Mouse (Mus musculus): ENCODE measurements around the gene Ces2e.
"Not testable (repeated sequence)": the region's sequence is repeated elsewhere in the genome, so short reads cannot be mapped to it uniquely, and the experiment has no call there.

Gene Ces2e

DNA sequence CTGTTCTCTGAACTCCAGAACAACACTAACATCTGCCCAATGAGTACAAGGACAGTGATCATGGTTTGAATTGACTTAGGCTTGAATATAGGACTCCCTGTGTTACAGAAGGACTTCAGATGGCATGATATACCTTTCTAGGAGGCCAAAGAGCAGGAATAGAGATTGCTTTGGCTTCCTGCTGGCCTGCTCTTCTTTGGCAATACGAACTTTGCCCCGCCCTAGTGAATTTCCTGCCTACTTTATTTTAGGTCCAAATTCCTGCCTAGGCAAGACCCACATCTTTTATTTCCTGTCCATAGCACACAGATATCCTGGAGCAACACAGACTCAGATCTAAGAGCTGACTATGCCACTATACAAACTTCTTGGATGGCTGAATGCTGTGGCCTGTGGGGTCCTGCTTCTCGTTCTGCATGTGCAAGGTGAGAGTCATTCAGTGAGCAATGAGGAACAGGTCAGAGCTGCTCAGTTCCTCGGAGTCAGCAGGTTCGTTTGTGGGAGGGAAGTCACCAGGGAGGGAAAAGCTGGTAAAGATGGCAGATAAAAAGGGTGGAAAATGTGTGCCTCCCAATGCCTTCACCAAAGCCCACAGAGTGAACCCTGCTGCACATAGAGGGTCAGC is at the start of gene Ces2e:
TSS of gene Ces2e (plus strand) at position 289 of the 625 bp plus-strand sequence.
- DNase-seq (ENCODE audit: low spot score in 2 of 2), result no peak

DNA sequence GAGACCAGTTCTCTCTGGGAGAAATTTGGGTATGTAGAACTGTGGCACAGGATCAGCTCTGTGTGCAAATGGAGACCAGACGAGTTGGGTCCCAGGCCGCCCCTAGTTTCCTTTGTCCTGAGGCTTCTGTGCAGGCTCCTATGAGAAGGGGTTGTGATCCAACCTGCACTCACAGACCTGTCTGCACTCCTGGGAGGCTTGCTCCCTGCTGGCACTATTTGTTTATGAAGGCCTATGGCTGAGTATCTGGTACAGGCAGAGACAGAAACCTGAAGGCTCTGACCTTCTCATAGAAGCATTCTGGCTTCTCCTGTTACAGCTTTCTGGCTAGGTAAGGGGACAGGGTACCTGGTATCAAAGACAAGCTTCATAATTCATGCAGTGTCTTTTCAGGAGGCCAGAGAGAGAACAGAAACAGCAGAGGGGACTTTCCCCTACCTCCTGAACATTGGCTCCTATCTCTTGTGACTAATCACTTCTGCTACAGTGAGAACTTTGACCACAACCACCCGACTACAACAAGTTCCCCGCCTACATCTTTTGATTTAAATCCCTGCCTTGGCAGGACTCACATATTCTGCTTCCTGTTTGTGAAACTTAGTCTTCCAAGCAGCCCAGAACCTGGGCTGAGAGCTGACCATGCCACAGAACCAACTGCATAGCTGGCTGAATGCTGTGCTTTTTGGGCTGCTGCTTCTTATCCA is 39.7 kb upstream of the Ces2e start:
- DNase-seq (ENCODE audit: low spot score in 2 of 2), result not testable (repeated sequence)

DNA sequence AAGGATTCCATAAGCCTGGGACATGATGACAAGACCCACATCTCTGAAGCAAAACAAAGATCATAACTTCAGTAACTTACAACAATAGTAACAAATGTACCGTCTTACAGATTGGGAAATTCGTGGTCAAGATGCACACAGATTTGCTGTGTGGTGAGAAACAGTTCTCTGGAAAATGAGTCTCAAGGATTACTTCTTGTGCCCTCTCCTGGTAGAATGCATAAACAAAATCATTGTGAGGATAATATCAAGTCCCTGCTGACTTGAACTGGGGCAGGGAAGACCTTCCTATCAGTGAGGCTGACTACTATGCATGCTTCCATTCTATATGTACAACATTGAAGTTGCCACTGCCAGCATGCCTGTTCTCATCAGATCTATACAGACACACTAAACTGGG is 24.3 kb upstream of the Ces2e start:
- DNase-seq (ENCODE audit: low spot score in 2 of 2), result no peak

- DNase-seq (ENCODE audit: low spot score in 2 of 2), result no peak
Measured at GRCm38 (mm10) chr8:104907111-104907510, 18.9 kb upstream of the Ces2e start.

- DNase-seq (ENCODE audit: low spot score in 2 of 2), result not testable (repeated sequence)
Measured at GRCm38 (mm10) chr8:104909021-104909420, 17.0 kb upstream of the Ces2e start.

DNA sequence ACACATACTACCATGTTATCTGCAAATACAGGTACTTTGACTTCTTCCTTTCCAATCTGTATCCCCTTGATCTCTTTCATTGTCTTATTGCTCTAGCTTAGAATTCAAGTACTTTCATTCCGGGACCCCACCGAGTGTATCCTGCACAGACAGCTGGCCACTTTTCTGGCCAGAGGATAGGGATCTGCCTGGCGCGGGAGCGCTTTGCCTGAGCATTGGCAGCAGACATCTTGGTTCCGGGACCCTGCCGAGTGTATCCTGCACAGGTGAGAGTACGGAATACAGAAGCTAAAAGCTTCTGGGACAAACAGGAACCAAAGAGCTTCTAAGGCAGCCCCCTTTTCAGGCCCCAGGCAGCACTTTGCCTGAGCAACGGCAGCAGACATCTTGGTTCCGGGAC is 16.4 kb upstream of the Ces2e start:
- DNase-seq (ENCODE audit: low spot score in 2 of 2), result not testable (repeated sequence)

DNA sequence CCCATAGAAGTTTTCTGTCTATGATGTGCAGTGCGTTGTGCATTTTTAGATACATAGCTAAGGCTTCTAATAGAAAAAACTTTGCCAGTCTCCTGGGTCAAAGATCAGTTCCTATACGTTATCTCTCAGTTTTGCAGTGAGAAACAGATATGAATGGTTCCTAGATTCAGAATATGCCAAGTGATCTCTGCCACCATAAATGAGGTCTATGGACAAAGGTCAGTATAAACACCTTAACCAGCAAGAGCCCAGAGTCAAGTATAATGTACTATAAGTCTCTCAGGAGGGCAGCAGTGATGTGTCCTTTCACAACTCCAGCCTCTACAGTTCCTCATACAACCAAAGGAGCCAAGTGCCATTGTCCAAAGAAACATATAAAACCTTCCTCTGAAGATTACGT is 1.2 kb downstream of the Ces2e start:
- no peak for DNase-seq (ENCODE audit: low spot score in 2 of 2)

DNA sequence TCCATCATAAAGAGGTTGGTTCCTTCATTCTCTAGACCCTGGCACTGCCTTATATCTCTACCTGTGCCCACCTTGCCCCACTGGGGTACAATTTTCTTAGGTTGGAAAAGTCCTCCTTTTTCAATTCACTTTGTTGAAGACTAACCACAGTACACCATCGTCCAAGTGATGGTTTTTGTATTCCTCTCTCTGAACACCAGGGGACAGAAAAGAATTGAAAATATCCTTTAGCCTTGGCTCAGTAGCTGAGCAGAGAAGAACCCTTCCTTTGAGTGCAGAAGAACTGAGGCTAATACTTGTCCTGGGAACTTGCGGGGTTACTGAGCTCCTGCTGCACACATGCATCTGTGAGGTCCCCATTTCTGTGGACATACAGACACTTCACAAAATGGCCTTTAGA is 18.6 kb downstream of the Ces2e start:
- no peak for DNase-seq (ENCODE audit: low spot score in 2 of 2)

- no peak for DNase-seq (ENCODE audit: low spot score in 2 of 2)
Measured at GRCm38 (mm10) chr8:104947056-104947455, 21.0 kb downstream of the Ces2e start, which contains the start of gene Ces2f. Gene Ces2f, plus strand, starts transcription at chr8:104947356.

DNA sequence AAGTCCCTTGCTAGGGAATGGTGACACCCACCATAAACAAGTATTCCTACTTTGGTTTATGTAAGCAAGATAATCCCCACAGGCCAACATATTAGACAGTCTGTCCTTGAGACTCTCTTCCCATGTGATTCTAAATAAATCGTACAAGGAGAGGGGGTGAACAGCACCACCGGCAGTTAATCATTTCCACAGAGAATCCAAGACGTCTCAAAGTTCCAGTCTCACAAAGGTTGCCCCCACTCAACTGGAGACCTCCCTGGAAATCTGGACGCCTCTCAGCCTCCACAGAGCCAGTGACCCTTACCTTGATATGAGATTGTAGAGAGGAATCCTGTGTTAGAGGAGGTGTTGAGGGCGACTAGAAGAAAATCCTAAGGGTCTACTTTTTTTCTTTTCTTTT is 23.0 kb downstream of the Ces2e start:
- DNase-seq (ENCODE audit: low spot score in 2 of 2), result no peak

- DNase-seq (ENCODE audit: low spot score in 2 of 2), result no peak
Measured at GRCm38 (mm10) chr8:104961537-104961961, 35.5 kb downstream of the Ces2e start, which contains the start of gene Ces2g. Gene Ces2g, plus strand, starts transcription at chr8:104961718.

- DNase-seq (ENCODE audit: low spot score in 2 of 2), result no peak
Measured at GRCm38 (mm10) chr8:104962229-104962901, 36.3 kb downstream of the Ces2e start.

- no peak for DNase-seq (ENCODE audit: low spot score in 2 of 2)
Measured at GRCm38 (mm10) chr8:104963375-104963894, 37.4 kb downstream of the Ces2e start.

- DNase-seq (ENCODE audit: low spot score in 2 of 2), result no peak
Measured at GRCm38 (mm10) chr8:104984126-104984525, 58.1 kb downstream of the Ces2e start.

Data from frontal cortex, postnatal 25 days (tissue).